Mouse (Mus musculus) cortical plate, adult 2 months (tissue): ENCODE results near the gene Frmpd2. TPM values are rescaled to one million over a fixed set of nuclear protein-coding genes. Genes with fewer than 3 reads are reported as not detected.

Experiments used
- H3K27ac ChIP-seq: fragments of 200-500 bp; 2 replicates; pipeline ENCODE4 v1.5.1; 2012; ENCODE audit warnings: low read length, control low read depth, inconsistent platforms; ENCODE audit not compliant: insufficient read depth
- H3K4me1 ChIP-seq: fragments of 200-500 bp; 2 replicates; pipeline ENCODE4 v1.6.1; 2011; ENCODE audit warnings: low read length; ENCODE audit not compliant: control insufficient read depth, insufficient read depth
- H3K4me3 ChIP-seq: fragments of 200-500 bp; 2 replicates; pipeline ENCODE4 v1.5.1; 2011; ENCODE audit warnings: mild to moderate bottlenecking, low read length, control low read depth; ENCODE audit not compliant: insufficient read depth
- CTCF ChIP-seq: fragments of 200-500 bp; IDR thresholded peaks from 2 replicates; pipeline ENCODE4 v1.5.1; 2011; ENCODE audit warnings: mild to moderate bottlenecking, control low read depth, low read length; ENCODE audit not compliant: insufficient read depth; ENCODE audit errors: extremely low read depth
- POLR2A ChIP-seq: fragments of 200-500 bp; IDR thresholded peaks from 2 replicates; pipeline ENCODE4 v1.6.1; 2011; ENCODE audit warnings: mild to moderate bottlenecking, low read length, control low read depth; ENCODE audit not compliant: insufficient read depth; ENCODE audit errors: extremely low read depth
- polyA plus RNA-seq: library from polyadenylated mRNA; depleted of rRNA; stranded (reverse); fragments of >200 nt; gene quantifications from 2 replicates; pipeline ENCODE4 v1.2.3, GENCODE M21; 2012

The Frmpd2 gene
- polyA plus RNA-seq, 1 experiment, result 1.0 TPM

DNA sequence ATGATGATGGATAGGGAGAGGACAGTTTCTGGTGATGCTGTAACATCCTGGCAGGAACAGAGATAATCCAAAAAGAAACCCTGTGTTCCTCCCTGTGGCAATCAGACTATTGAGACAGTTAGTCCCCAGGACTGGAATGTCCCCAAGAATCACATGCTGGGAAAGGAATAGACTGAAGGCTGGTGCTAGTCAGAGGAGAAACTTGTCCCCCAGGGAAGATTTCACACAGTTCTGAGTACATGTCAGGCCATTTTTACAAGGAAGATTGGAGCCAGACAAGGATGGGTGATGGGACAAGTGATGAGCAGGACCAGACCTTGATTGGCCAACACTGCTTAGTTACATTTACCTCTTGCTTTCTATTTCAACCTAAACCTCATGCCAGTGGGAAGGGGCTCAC lies 21.2 kb upstream of the Frmpd2 start:
- Histone ChIP-seq H3K27ac (no peak overlapping the region), H3K4me1 (no peaks in the 10 kb centered on the region), H3K4me3 (no peak overlapping the region)
- no peak for TF ChIP-seq CTCF
- TF ChIP-seq POLR2A, result no peak

- H3K27ac ChIP-seq, result no peak overlapping the region
- H3K4me3 ChIP-seq, result no peak overlapping the region
- H3K4me1 ChIP-seq, result no peaks in the 10 kb centered on the region
- TF ChIP-seq POLR2A, result no peak
- TF ChIP-seq CTCF, result no peak
Observed at GRCm38 (mm10) chr14:33463658-33464057, 7.8 kb upstream of the Frmpd2 start.

- no peak for TF ChIP-seq CTCF
- no peak for TF ChIP-seq POLR2A
- Histone ChIP-seq H3K4me1 (no peaks in the 10 kb centered on the region), H3K27ac (no peak overlapping the region), H3K4me3 (no peak overlapping the region)
Observed at GRCm38 (mm10) chr14:33467766-33468165, 3.7 kb upstream of the Frmpd2 start.

- Histone ChIP-seq H3K4me1 (no peaks in the 10 kb centered on the region), H3K27ac (no peak overlapping the region), H3K4me3 (no peak overlapping the region)
- TF ChIP-seq CTCF, result no peak
- TF ChIP-seq POLR2A, result no peak
Observed at GRCm38 (mm10) chr14:33474461-33474860, 3.0 kb downstream of the Frmpd2 start.

DNA sequence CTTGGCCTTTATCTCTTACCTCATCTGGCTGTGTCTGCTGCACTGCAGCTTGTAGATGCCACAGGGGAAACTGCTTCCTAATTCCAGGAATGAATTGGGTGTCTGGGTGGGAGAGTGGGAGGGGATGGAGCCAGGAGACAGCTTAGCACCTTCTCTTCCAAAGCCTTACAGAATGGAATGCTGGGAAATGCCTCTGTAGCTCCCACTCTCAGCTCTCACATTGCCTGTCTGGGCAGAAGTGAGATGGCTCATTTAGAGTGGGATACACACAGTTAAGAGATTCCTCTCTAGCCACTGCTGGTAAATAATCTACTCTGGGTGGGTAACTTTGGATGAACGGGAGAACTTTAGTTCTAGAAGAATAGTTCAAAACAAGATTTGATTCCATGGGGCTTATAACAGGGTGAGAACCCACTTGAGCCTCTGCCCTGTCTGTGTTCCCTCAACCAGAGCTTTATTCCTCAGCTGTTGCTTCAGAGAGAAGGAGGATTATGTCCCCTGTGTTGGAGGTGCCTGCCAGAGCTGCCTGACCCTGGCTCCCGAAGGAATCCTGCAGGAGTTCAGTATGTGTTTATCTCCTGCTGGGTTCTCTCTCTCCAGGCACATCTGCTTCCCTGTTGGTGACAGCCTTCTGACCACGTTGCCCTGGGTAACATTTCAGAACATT lies 4.7 kb downstream of the Frmpd2 start:
- Histone ChIP-seq H3K4me1 (no peaks in the 10 kb centered on the region), H3K27ac (no peak overlapping the region), H3K4me3 (no peak overlapping the region)
- TF ChIP-seq POLR2A (no peak), CTCF (no peak)

GRCm38 (mm10) chr14:33481991-33482390 lies 10.5 kb downstream of the Frmpd2 start:
- Histone ChIP-seq H3K4me1 (no peaks in the 10 kb centered on the region), H3K4me3 (no peak overlapping the region), H3K27ac (no peak overlapping the region)
- no peak for TF ChIP-seq CTCF
- no peak for TF ChIP-seq POLR2A

GRCm38 (mm10) chr14:33487805-33488550 lies 16.5 kb downstream of the Frmpd2 start:
- TF ChIP-seq CTCF (no peak), POLR2A (no peak)
- H3K27ac ChIP-seq, result no peak overlapping the region
- H3K4me3 ChIP-seq, result no peak overlapping the region
- no peaks in the 10 kb centered on the region for H3K4me1 ChIP-seq

- Histone ChIP-seq H3K4me1 (no peaks in the 10 kb centered on the region), H3K27ac (no peak overlapping the region), H3K4me3 (no peak overlapping the region)
- TF ChIP-seq CTCF (no peak), POLR2A (no peak)
Observed at GRCm38 (mm10) chr14:33495226-33495625, 23.7 kb downstream of the Frmpd2 start.

GRCm38 (mm10) chr14:33497418-33497817 lies 25.9 kb downstream of the Frmpd2 start:
- Histone ChIP-seq H3K27ac (no peak overlapping the region), H3K4me3 (no peak overlapping the region), H3K4me1 (no peaks in the 10 kb centered on the region; the same call in 1 of the 2 replicates)
- no peak for TF ChIP-seq CTCF
- no peak for TF ChIP-seq POLR2A

- TF ChIP-seq POLR2A, result no peak
- no peak for TF ChIP-seq CTCF
- Histone ChIP-seq H3K4me1 (no peaks in the 10 kb centered on the region; the same call in 1 of the 2 replicates), H3K27ac (no peak overlapping the region), H3K4me3 (no peak overlapping the region)
Observed at GRCm38 (mm10) chr14:33498849-33499248, 27.4 kb downstream of the Frmpd2 start.
